Mouse (Mus musculus): ENCODE measurements around the gene Ephb1.

Ephb1 gene

GRCm38 (mm10) chr9:101922846-101923245 is 431.6 kb downstream of the Ephb1 start:
- no peak for DNase-seq (ENCODE audit: low read depth in 1 of 2, low spot score in 2 of 2)

- DNase-seq (ENCODE audit: low read depth in 1 of 2, low spot score in 2 of 2), result no peak
These were observed 435.2 kb downstream of the Ephb1 start for GRCm38 (mm10) chr9:101919324-101919723.

- no peak for DNase-seq (ENCODE audit: low read depth in 1 of 2, low spot score in 2 of 2)
These were observed 435.7 kb downstream of the Ephb1 start for GRCm38 (mm10) chr9:101918771-101919170.

GRCm38 (mm10) chr9:101915082-101915481 is 439.4 kb downstream of the Ephb1 start:
- no peak for DNase-seq (ENCODE audit: low read depth in 1 of 2, low spot score in 2 of 2)

- DNase-seq (ENCODE audit: low read depth in 1 of 2, low spot score in 2 of 2), result no peak
These were observed 443.2 kb downstream of the Ephb1 start for GRCm38 (mm10) chr9:101911176-101911866.

GRCm38 (mm10) chr9:101909491-101909890 is 445.0 kb downstream of the Ephb1 start:
- no peak for DNase-seq (ENCODE audit: low read depth in 1 of 2, low spot score in 2 of 2)

- no peak for DNase-seq (ENCODE audit: low read depth in 1 of 2, low spot score in 2 of 2)
These were observed 445.6 kb downstream of the Ephb1 start for GRCm38 (mm10) chr9:101908849-101909248.

GRCm38 (mm10) chr9:101907747-101908255 is 446.7 kb downstream of the Ephb1 start:
- DNase-seq (ENCODE audit: low read depth in 1 of 2, low spot score in 2 of 2), result no peak

- no peak for DNase-seq (ENCODE audit: low read depth in 1 of 2, low spot score in 2 of 2)
These were observed 451.1 kb downstream of the Ephb1 start for GRCm38 (mm10) chr9:101903406-101903805.

- no peak for DNase-seq (ENCODE audit: low read depth in 1 of 2, low spot score in 2 of 2)
These were observed 456.6 kb downstream of the Ephb1 start for GRCm38 (mm10) chr9:101897851-101898250.

- DNase-seq (ENCODE audit: low read depth in 1 of 2, low spot score in 2 of 2), result no peak
These were observed 471.2 kb downstream of the Ephb1 start for GRCm38 (mm10) chr9:101883295-101883694.

- DNase-seq (ENCODE audit: low read depth in 1 of 2, low spot score in 2 of 2), result no peak
These were observed 477.1 kb downstream of the Ephb1 start for GRCm38 (mm10) chr9:101877109-101877987.

- no peak for DNase-seq (ENCODE audit: low read depth in 1 of 2, low spot score in 2 of 2)
These were observed 479.2 kb downstream of the Ephb1 start for GRCm38 (mm10) chr9:101875306-101875705.
